Mouse (Mus musculus) frontal cortex, adult (tissue): ENCODE data around the gene Smyd3.

Source experiments
- ATAC-seq: cut with Nextera tagmentation; 2 replicates; pipeline ENCODE4 v1.9.2; 2017; ENCODE audit warnings: mild to moderate bottlenecking, moderate library complexity, mixed read lengths; ENCODE audit not compliant: low TSS enrichment

Smyd3 gene

DNA sequence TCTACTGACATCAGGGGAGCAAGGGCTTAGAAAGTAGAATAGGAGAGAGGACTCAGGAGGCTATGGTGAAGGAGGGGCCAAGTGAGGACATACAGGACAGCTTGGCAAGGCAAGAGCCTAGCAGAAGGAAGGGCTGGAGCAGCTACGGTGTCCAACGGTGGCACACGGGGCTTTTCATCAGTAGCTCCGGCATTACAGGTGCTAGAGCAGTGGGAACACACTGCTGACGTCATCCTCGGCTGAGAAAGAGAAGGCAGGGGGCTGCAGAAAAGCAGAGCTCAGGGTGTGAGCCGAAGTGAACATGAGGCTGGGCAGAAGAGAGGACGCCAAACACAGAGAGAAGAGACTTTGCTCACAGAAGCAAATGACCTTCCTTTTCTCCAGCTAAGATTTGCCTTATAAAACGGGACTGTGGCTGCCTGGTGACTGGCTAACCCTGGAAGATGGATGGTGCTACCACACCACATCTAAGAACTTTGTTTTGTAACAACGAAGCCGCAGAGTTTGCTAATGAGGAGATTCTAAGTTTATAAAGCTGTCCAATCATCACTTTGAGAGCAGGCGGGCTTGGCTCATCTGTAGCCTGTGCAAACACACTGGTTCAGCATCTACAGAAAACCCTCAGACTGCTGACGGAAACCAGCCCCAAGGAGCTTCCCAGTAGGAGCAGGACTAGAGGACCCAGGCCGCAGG lies 453.1 kb downstream of the Smyd3 start:
- ATAC-seq: 0 out of 2 replicates have a peak, but pooled peaks have one; percentile 43

DNA sequence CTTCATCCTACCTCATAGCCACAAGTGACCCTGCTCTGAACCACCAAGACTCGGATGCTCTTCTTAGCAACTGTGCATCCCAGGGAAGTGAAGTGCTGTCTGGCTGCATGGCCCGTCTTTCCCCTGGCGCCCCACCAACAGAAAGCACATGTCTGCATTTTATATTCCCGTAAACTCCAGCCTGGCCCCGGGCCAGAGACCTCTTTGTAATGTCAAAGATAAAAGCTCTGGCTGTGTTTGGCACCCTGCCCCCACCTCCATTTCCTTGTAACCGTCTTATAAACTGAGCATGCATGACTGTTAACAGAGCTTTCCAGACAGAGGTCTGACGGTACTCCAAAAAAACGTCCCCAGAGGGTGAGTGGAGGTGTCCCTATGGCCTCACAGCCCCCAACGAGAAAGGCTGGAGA lies 456.1 kb downstream of the Smyd3 start:
- ATAC-seq: no peak

DNA sequence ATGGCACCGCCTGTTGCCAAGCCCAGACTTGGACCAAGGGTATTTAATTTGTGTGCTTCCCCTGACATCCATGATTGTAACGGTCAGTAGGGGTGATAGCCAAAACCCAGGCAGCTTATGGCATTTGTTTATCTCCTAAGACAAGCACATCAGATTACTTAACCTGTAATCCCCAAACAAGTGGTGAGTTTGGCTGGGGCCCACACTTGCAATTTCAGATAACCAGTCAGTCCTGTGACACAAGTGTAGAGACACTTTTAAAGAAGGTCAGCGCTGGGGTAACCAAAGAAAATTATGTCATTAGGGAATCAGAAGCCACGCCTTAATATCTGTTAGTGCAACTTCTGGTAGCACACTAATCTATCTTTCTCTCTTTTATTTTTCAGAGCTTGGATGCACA lies 456.8 kb downstream of the Smyd3 start:
- no peak for ATAC-seq

DNA sequence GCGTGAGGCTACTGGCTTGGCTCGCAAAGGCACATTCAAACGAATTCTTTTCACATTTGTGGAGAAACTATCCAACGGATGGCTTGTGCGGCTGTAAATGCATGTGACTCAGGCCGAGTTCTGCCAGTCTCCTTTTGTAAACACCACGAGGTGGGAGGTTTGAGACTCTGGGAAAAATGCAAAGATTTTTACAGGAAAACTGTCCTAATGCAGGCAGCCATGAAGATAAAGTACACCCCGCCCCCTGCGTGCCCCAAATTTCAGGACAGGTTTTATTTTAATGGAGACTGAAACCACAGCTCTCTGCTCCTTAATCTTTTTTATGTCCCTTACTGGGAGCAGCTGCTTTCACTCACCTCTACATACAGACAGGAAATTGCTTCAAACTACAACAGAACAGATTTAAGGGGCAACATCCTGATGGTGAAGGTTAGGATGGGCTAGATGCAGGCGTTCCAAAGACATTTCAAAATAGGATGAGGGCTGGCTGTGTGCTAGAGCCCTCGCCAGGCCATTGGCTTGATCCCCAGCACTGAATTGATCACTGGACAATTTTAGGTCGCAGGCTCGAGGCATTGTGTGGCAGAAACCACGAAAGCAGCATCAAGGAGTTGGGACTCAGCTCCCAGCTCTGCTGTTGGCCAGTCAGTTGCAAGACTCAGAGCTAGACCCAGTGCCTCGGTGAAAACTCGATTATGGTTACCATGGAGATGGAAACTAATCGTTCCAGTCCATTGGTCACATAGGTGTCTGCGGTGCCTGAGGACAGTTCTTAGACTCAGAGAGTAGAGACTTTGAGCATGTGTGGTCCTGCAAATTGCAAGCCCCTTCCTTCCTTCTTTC lies 457.5 kb downstream of the Smyd3 start:
- ATAC-seq: peak; percentile 76

DNA sequence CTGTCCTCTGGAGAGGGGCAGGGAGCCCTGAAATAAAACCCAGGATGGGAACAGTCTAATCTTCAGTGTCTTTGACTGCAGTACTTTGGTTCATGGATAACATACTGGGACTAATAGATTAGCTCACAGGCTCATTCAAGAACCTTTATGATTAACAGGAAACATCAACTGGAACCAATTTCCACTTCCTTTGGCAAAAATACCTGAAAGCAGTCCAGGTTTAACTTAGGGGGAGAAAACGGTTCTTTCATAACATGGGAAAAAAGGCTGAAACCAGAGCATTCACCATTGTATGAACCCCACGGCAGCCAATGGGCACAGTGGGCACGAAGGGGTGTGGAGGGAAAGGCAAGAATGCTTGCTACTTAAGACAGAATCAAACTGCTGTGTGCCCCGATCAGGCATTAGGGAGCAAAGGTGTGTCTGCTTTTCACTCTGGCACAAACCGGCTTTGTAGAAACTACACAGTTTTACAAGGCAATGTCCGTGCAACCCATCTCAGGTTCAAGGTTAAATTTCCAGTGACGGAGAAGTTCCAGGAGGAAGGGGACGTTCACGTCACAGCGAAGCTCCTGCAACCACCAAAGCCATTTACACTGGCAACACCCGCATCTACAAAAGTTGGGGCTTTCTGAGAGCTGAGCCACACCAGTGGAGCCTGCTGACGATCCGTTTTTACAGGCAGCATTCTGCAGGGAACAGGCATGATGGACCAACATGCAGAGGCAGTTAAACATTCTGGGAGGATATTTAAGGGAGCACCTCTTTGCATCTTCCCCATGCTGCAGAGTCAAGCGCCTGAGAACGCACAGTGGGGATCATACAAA lies 458.3 kb downstream of the Smyd3 start:
- ATAC-seq: no peak; the same call in 1 of the 2 replicates

DNA sequence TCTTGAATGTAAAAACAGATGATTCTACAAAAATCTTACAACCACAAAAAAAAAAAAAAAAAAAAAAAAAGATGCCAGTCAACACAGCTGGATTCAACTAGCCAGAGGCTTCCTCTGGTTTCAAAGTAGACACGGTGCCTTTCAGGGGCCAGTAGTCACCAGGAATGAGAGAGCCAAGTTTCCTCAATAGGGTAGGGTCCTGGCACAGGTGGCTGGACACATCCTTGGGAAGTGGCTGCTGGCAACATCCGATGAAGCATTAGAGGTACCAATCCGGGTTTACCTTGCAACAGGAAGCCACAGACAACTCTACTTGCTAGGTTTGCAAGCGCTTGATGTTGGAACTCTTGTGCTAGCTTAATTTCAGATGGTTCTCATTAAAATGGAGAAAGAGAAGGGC lies 459.2 kb downstream of the Smyd3 start:
- no peak for ATAC-seq

DNA sequence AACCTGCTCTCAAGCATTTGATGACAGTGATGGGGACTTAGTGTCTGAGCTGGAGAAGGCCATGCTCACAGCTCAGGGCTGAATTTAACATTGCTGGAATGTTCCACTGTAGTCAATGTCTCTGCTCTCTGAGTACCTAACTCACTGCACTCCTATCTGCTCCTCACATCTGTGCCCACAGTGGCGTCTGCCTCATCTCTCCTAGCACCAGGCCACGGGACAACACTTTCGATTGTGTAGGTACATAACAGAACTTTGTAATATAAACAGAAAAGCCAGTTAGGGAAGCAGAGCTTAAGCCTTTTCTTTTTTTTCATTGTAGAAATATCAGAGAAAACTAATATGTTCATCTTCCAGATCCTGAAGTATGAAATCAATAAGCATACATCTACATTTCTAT lies 462.1 kb downstream of the Smyd3 start:
- ATAC-seq: no peak

DNA sequence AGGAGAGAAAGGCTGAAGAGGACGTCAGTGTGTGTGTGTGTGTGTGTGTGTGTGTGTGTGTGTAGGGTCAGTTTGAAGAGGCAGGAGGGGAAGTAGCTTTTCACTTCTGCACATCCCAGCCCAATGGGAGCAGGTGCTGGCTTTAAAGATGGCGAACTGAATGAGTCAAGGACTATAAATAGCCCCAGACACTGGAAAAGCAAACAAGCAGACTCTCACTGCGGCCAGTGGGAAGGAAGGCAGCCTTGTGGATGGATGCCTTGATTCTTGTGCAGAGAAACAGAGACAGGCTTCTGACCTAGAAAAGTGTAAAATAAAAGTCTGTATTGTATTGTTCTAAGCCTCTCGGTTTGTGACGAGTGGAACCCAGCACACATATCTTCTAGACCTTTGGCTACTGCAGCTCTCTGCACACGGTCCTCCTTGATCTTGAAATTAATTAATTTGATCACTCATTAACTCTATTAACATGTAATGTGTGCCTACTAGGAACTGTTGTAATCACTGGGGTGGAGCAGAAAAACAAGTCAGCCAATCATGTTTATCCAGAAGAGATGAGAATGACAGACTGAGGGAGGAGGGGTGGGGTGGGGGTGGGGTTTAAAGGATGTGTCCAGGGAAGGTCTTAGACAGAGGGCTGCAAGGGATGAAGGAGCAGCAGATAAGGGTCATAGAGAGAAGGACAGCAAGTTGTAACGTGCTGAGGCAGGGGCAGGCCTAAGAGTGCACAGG lies 463.3 kb downstream of the Smyd3 start:
- ATAC-seq: peak; percentile 80

DNA sequence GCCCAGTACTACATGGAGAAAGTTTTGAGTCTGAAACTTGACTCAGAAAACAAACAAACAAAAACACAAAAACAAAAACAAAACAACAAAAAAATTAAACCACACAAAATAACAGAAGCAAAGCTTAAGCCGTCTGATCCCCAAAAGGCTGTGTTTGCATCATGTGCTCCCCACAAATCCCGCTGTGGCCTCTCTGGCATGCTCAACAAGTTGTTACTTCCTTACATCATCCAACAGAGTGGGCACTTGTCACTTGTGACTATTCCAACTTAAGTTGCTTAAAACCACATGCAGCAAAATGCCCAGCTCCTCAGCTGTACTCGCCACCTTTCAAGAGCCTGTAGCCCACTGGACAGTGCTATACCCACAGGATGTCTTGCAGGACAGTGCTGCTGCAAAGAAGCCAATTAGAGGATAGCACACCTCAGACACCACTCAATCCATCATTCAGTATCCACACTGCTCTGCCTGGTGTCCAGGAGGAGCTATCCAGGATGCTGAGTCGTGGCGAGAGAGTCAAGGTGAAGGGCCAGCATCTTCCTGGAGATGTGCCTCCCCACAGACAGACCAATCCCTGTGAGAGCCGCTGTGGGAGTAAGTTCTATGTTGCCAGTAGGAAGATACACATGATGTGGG lies 465.2 kb downstream of the Smyd3 start:
- no peak for ATAC-seq

DNA sequence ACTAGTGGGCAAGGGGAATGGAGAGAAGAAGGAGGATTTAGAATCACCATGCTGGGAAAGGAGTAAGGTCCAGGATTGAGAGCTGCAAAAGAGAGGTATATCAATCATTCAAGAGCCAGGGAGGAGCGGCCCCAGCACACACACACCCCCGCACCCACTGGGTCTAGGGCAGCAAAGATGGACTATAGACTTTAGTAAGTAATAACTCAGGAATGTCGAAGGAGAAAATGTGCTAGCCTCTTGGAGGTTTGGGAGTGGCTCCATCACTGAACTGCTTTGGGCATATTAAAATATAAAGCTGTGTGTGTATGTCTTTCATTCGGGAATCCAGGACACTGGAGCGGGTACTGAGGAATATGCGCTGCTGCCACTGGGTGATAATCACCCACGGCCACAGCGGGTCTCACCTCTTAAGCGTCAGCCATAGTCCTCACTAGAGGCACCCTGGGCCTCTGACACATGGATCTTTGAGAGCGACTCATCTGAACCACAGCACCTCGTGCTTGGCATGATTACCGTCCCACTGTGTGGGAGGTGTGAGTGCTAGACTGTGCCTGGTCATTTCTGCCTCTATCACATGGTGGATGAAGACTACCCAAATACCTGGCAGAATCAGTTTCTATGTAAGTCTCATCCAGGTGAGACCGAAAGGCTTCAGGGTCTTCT lies 469.8 kb downstream of the Smyd3 start:
- no peak for ATAC-seq

DNA sequence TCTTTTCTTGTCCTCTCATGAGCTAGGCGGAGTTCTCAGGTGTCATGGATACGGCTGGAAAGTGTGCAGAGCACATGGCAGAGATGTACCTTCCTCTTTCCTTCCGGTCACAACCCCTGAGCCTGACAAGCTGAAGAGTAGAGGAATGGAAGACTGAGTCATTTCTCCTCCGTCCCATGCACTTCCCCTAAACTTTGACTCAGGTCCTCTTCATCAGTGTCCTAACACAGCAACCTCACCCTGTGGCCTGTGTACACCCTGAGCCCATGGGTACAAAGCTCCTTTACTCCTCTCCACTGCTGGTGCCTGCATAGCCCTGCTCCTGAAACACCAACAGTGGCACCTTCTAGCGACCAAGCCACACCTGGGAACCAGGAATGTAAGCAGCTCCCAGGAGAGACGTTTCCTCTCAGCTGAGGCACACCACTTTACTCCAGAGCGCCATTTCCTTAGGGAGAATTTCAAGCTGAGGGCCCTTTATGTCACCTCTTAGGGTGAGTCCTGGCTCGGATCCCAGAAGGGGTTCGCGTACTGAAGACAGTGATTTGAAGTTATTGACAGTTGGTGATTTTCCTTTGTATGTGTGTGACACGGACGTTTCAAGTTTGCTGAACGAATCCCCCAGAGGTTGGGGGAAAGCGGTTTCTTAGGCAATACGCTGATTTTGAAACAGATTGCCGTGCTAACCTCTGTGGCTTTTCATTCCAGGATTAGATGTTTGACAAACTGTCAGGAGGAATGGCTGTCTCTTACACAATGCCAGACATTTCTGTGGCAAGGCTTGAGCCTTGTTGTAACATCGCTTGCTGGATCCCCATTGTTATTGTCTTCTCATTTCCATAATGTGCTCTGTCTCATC lies 471.8 kb downstream of the Smyd3 start:
- ATAC-seq: no peak

DNA sequence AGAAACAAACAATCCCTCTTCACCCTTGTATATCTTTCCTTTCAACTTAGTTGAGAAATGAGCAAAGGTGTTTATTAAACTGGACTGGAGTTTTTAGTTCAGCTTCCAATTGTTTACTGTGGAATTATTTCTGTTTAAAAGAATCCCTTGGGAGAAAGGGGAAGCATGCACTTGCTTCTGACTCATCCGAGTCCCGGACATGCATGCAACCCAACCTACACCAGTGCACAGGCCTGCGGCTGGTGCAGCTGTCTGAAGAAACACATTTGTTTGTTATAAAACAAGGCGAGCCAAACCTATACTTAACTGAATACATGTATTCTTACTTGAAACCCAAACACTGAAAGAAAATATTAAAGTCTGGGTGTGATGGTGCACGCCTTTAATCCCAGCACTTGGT lies 473.7 kb downstream of the Smyd3 start:
- no peak for ATAC-seq

DNA sequence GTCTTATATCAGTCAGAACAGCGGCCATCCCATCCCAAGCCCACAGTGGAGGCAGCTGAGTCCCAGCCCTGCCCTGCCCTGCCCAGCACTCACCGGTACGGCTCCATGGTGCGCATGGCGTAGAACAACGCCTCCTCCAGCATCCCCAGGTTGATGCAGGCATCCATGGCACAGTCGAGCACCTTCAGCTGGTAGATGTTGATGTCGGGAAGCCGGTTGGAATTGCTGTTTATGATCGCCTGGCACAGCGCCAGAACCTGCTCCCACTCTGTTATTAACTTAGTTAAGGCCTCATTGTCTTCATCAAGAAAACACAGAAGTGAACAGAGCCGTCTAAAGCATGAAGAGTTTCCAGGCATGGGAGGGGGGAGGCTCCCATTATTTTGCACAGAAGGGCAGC lies 474.2 kb downstream of the Smyd3 start:
- ATAC-seq: no peak

DNA sequence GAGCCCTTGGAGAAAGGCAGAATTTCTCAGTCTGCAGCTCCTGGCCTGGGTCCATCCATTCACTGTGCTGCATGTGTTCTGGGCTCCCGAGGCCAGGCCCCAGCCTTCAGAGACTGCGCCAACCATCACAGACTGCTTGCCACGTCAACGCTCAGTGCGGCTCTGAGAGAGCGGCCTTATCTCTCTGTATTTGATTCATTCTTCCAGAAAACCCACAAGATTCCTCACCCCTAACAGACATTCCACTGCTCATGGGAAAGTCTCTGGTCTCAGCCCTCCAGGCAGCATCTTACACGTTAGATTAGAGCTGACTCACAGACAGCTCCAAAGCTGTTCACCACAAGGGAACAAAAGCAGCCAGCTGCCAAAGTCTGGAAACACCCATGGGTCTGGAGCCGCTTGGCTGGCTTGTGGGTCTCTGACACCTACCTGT lies 475.9 kb downstream of the Smyd3 start:
- ATAC-seq: peak; percentile 86

DNA sequence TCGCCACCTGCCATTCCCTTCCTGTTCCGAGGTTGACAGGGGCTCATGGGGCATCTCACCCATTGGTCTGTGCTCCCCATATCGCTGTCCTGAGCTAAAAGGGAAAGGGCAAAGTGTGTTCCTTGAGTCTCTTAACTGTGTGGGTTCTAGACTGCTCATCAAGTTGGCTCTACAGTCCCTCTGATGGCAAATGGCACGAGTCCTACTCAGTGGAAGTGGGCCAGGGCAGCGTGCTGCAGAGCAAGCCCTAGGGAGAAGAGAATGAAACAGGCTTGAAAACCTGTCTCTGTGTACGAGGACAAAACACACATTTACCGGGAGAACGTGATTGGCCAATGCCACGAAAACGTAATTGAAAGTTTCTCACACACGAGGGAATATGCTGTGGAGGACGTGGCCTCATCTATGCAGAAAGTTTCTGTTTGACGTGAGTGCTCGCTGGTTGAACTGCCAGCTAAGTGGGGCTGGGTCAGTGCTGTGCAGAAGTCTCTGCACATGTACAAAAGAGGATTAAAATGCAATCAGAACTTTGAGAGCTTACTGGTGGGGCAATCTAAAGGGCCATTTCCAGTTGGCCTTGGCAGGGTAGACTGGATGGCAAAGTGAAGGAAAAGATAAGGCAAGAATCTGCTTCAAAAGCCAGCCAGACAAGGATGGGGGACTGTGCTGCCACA lies 476.5 kb downstream of the Smyd3 start:
- ATAC-seq: no peak

DNA sequence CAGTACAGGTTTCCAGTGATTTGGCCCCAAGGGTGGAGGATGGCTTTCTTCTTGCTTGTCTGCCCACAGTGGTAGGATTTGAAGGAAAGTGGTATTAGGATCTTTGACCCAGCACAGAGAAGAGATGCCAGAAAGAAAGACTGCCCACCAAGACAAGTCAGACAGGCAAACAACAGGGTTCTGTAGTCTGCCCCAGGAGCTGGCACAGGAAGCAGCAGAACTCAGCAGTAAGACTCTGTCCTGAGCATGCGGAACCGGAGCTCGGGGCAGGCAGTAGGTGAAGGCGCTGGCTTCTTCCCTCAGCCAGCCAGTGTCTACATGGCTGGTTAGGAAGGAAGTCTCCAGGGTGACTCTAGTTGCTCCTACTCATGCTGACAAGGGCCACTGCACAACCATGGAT lies 479.0 kb downstream of the Smyd3 start:
- ATAC-seq: no peak

DNA sequence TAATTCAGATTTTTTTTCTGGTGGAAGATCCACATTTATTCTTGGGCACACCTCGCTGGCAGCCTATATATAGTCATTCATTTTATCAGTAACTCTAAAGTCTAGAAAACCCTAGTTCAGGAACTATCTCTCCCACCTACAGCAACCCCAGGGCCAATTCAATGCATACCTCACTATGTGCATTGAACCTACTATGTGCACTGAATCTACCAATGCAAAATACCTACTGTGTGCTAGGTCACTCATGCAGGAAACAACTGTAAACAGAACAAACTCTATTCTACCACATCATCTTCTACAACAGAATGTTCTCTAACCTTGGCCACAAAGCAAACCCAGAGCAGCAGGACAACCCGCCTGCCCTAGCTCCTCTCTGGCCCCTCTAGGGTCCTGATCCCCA lies 484.9 kb downstream of the Smyd3 start:
- no peak for ATAC-seq

DNA sequence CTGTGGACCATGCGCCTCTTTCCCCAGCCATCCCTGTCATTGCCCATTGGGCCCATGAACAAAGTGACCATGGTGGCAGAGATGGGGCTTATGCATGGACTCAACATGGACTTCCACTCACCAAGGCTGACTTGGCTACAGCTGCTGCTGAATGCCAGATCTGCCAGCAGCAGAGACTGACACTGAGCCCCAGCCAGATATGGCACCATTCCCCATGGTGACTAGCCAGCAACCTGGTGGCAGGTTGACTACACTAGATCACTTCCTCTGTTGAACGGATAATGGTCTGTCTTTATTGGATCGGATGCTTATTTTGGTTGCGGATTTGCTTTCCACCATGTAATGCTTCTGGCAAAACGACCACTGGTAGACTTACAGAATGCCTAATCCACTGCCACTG lies 486.3 kb downstream of the Smyd3 start:
- ATAC-seq: no peak

DNA sequence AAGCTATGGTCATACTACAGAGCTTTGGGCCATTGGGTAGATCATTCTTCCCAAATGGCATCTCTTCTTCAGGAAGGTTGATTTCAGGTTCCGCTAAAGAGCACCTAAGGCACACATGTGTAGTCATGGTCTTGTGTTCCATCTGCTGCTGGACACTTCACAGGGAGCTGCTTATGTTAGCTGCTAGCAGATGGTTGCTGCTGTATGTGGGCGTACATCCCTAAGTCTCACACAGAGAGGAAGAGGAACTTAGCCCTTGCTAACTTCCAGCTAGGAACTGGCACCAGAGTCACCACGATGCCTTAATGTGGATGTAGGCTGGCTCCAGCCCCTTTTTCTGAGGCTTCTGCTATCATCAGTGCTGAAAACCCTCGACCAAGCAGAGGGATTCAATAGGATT lies 491.2 kb downstream of the Smyd3 start:
- ATAC-seq: peak; percentile 99
